Mouse (Mus musculus) 416B (cell line): Measurements from ENCODE around the gene Olfr433.
"Not testable (repeated sequence)": the region's sequence is repeated elsewhere in the genome, so short reads cannot be mapped to it uniquely, and the experiment has no call there.

ENCODE experiments used
- DNase-seq: peaks from one replicate; pipeline ENCODE4 v3.0.0; 2011; ENCODE audit warnings: low read depth

The Olfr433 gene

GRCm38 (mm10) chr1:174040523-174041177, at the start of gene Olfr433:
Olfr433 (plus strand) TSS chr1:174040705.
- peak; percentile 82 for DNase-seq

DNA sequence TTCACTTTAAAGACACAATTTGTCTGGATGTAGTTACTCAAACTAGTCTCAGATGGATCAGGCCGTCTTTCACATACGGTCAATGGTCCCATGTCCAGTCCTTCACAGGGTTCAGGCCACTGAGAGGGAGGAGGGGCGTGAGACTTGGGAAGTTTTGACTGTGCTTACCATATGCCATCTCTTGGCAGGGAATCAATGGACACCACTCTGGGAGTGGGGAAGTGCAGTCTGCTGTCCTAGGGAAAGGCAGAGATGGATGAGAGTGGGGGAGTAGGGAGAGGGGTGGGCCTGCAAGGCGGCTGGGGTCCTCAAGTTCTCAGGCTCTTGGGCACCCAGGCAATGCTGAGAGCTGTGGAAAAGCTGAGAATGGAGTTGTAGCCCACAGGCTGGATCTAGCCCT, 45.5 kb upstream of the Olfr433 start:
- DNase-seq = no peak

GRCm38 (mm10) chr1:174004352-174005109, 36.0 kb upstream of the Olfr433 start:
- not testable (repeated sequence) for DNase-seq

DNA sequence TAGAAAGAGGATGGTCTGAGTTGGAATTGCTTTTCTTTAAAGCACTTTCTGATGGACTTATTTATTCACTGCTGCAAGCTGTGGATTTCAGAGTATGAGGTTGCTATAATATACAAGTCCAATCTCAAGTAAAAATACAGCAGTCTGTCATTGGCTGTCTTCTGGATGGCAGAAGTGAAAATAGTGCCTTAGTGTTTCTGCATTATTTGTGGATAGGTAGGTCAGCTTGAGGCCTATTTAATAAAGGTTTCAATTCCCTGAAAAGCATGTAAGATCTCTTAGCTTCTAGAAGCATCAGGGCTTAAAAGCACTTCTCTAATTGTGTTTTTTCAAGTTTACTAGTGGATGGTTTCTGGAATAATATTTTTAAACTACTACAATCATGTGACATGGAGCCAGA, 33.5 kb upstream of the Olfr433 start:
- not testable (repeated sequence) for DNase-seq

DNA sequence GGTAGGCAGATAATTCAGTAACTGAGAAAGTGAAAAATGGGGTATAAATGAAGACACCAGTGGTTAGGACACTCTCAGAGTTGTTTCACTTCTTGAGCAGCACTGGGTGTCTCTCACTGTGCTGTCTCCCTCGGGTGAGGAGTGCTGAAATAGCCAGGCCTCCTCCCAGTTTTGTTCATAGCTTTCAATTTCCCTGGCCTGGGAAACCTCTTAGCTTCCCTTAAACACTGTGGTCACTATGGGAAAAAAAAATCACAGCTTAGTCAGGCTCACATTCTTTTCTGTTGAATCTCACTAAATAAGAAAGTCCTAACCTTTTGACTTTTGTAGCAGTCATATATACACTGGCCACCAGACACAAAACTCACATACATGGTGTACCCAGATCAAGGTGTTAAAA, 8.8 kb upstream of the Olfr433 start, which contains the start of gene Ifi205:
TSS of gene Ifi205 (minus strand) at position 113 of the 400 bp plus-strand sequence.
- DNase-seq = no peak

GRCm38 (mm10) chr1:174035841-174036240, 4.7 kb upstream of the Olfr433 start:
- DNase-seq = no peak

DNA sequence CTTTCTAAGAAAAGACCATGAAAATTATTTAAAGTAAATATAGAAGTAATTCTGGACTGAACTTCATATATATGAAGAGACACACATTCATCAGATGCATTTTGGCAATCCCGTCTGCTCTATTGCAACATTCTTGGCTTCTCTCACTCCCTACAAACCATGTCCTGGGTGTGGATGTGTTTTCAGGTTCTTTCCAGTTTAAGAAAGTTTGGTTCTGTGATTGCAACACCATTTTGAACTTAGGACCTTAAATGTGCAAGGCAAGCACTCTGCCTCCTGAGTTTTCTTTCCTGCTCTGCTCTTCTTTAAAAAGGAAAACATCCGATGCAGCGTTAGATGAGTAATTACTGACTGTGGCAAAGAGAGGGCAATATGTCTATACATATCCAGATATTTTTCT, 2.0 kb upstream of the Olfr433 start:
- no peak for DNase-seq

DNA sequence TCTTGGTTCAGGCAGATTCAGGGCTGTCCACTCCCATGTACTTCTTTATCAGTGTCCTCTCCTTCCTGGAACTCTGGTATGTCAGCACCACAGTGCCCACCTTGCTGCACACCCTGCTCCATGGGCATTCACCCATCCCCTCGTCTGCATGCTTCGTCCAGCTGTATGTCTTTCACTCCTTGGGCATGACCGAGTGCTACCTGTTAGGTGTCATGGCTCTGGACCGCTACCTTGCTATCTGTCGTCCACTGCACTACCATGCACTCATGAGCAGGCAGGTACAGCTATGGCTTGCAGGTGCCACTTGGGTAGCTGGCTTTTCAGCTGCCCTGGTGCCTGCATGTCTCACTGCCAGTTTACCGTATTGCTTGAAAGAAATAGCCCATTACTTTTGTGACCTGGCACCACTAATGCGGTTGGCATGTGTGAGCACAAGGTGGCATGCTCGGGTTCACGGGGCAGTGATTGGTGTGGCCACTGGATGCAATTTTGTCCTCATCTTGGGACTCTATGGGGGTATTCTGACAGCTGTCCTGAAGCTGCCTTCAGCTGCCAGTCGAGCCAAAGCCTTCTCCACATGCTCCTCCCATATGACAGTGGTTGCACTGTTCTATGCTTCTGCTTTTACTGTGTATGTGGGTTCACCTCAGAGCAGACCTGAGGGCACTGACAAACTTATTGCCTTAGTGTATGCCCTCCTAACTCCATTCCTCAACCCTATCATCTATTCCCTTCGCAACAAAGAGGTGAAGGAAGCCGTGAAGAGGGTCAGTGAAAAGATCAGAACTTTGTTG, 1.8 kb downstream of the Olfr433 start:
- DNase-seq = not testable (repeated sequence)

GRCm38 (mm10) chr1:174044431-174044830, 3.9 kb downstream of the Olfr433 start:
- no peak for DNase-seq

DNA sequence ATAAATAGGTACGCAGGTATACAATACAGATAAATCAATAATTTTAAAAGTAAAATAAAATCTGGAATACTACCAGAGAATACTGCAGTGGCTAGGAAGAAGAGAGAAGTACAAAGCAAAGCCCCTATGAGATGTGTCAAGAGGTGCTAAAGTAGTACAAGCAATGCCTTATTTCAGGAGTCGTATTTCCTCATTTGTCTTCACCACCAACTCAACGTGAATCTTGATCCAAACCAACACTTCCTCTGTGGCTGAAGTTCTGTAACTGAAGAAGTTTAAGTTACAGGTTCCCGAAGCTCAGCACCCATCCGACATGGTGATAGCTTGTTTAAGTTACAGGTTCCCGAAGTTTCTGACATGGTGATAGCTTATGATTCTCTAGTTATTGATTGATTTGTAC, 7.7 kb downstream of the Olfr433 start:
- not testable (repeated sequence) for DNase-seq

- DNase-seq = no peak
These were observed 8.4 kb downstream of the Olfr433 start, which contains the start of gene Olfr432 for GRCm38 (mm10) chr1:174048893-174049292. Olfr432 (plus strand) TSS chr1:174049205.

DNA sequence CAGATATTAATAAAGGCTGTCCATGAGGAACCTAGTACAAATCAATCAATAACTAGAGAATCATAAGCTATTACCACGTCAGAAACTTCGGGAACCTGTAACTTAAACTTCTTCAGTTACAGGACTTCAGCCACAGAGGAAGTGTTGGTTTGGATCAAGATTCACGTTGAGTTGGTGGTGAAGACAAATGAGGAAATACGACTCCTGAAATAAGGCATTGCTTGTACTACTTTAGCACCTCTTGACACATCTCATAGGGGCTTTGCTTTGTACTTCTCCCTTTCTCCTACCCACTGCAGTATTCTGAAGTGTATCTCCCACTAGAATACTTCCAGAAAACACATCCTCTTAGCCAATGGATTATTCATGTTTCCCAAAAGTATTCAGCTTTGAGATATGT, 8.9 kb downstream of the Olfr433 start:
- DNase-seq = not testable (repeated sequence)

GRCm38 (mm10) chr1:174050532-174050931, 10.0 kb downstream of the Olfr433 start:
- DNase-seq = no peak

- no peak for DNase-seq
These were observed 11.0 kb downstream of the Olfr433 start for GRCm38 (mm10) chr1:174051515-174051914.

- no peak for DNase-seq
These were observed 11.5 kb downstream of the Olfr433 start for GRCm38 (mm10) chr1:174051931-174052536.

- DNase-seq = peak; percentile 26
These were observed 12.5 kb downstream of the Olfr433 start for GRCm38 (mm10) chr1:174052981-174053380.

GRCm38 (mm10) chr1:174055248-174055647, 14.7 kb downstream of the Olfr433 start:
- no peak for DNase-seq

DNA sequence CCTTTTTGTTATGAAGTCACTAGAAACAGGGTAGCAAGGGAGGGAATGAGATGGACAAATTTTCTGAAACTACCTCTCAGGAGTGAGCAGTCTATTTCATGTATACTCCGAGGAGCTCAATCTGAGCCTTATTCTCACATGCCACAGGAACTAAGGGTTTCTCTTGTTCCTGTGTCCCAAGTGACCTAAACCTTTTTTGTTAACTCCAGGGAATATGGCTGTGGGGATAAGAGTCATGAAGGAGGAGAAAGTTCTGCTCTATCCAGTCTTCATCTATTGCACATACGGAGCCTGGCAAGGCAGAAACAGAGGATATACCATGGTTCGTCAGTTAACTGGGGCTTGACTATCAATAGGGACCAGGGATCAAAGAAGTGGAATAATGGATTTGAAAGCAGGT, 25.8 kb downstream of the Olfr433 start, which contains the start of gene Olfr430:
TSS of gene Olfr430 (plus strand) at position 301 of the 400 bp plus-strand sequence.
- DNase-seq = no peak

- DNase-seq = no peak
These were observed 43.5 kb downstream of the Olfr433 start, which contains the start of gene Olfr429 for GRCm38 (mm10) chr1:174084031-174084430. Olfr429 (plus strand) TSS chr1:174084331.
